Comparison of ENCODE assay signal across 9 mouse cellular contexts in genomic region chr7:75371991-75372390, GRCm38 (mm10).
DNase-seq lines count a peak whose midpoint lies in the region; ATAC-seq and TF ChIP-seq lines count a peak whose summit lies in the region.
"Had no signal": no experiment of that assay in that cellular context is flagged by ENCODE, and none has a peak within 500 bp of the region (broad histone marks: within the 10 kb centered on the region; RNA-seq: fewer than 3 reads in every experiment).

No protein-coding gene starts in this region.

- no peak overlapping the region for H3ac ChIP-seq in C2C12 (ENCODE audit: control insufficient read depth, insufficient read length, low read depth)

- no peaks in the 10 kb centered on the region for H3K79me2 ChIP-seq in C2C12 (ENCODE audit: control insufficient read depth, insufficient read depth)

- no peaks in the 10 kb centered on the region for H3K4me1 ChIP-seq in embryonic facial prominence, embryonic 14.5 days (ENCODE audit: control insufficient read depth, insufficient read depth, low read length)
- peaks cover 10% of the 10 kb centered on the region; the same call in 1 of the 2 replicates for H3K4me1 ChIP-seq in embryonic facial prominence, embryonic 10.5 days
- 0 out of 2 replicates have a peak, but pooled peaks cover 4% of the 10 kb centered on the region for H3K4me1 ChIP-seq in forebrain, embryonic 16.5 days (replicated peaks; ENCODE audit: control insufficient read depth, insufficient read depth, low read length)
- H3K4me1 ChIP-seq: midbrain, embryonic 12.5 days had no signal

- H3K36me3 ChIP-seq in embryonic facial prominence, embryonic 14.5 days (ENCODE audit: control insufficient read depth, insufficient read depth, low read length) = no peaks in the 10 kb centered on the region
- H3K36me3 ChIP-seq in embryonic facial prominence, embryonic 10.5 days (replicated peaks) = no peaks in the 10 kb centered on the region
- no peaks in the 10 kb centered on the region for H3K36me3 ChIP-seq in C2C12 (ENCODE audit: control insufficient read depth, insufficient read depth)
- H3K36me3 ChIP-seq in forebrain, embryonic 16.5 days (ENCODE audit: control insufficient read depth, insufficient read depth) = no peaks in the 10 kb centered on the region
- H3K36me3 ChIP-seq: midbrain, embryonic 12.5 days had no signal

- intact Hi-C loops in heart, postnatal 25 days (cut with DNase I) = loop anchor here (1.0 to 10.0 kb wide), 4 partner anchors 85 to 510 kb away; partner anchors contain the start of gene Akap13

- no peaks in the 10 kb centered on the region for H3K9me3 ChIP-seq in embryonic facial prominence, embryonic 14.5 days (ENCODE audit: control insufficient read depth, low read length)
- no peaks in the 10 kb centered on the region for H3K9me3 ChIP-seq in embryonic facial prominence, embryonic 10.5 days
- no peaks in the 10 kb centered on the region for H3K9me3 ChIP-seq in forebrain, embryonic 16.5 days (ENCODE audit: control insufficient read depth, low read length)
- H3K9me3 ChIP-seq: midbrain, embryonic 12.5 days had no signal

- H3K27me3 ChIP-seq in embryonic facial prominence, embryonic 14.5 days (replicated peaks; ENCODE audit: control insufficient read depth, insufficient read depth, low read length) = no peaks in the 10 kb centered on the region
- 0 out of 2 replicates have a peak, but pooled peaks cover 4% of the 10 kb centered on the region for H3K27me3 ChIP-seq in embryonic facial prominence, embryonic 10.5 days (replicated peaks; ENCODE audit: low read depth, poor library complexity, severe bottlenecking)
- no peaks in the 10 kb centered on the region for H3K27me3 ChIP-seq in C2C12 (ENCODE audit: control insufficient read depth, insufficient read depth, insufficient read length)
- no peaks in the 10 kb centered on the region for H3K27me3 ChIP-seq in forebrain, embryonic 16.5 days (replicated peaks; ENCODE audit: control insufficient read depth, insufficient read depth, low read length)

- no peak overlapping the region for H3K4me2 ChIP-seq in embryonic facial prominence, embryonic 14.5 days (ENCODE audit: low read depth, low read length)
- no peak overlapping the region for H3K4me2 ChIP-seq in forebrain, embryonic 16.5 days (ENCODE audit: low read length)
- H3K4me2 ChIP-seq: midbrain, embryonic 12.5 days had no signal

- peak; percentile 23; the same call in 1 of the 2 replicates for ATAC-seq in embryonic facial prominence, embryonic 14.5 days (ENCODE audit: low read depth)
- peak; percentile 52 for ATAC-seq in monocyte, adult 5-6 weeks (replicated peaks; ENCODE audit: insufficient number of reproducible peaks, low FRiP score, low TSS enrichment, poor library complexity, severe bottlenecking)
- no peak for ATAC-seq in forebrain, embryonic 16.5 days

- 51% methylated on average over 6 of the region's 6 CpGs for WGBS in embryonic facial prominence, embryonic 14.5 days
- WGBS in embryonic facial prominence, embryonic 10.5 days = 71% methylated on average over 6 of the region's 6 CpGs
- 62% methylated on average over 6 of the region's 6 CpGs for WGBS in forebrain, embryonic 16.5 days

- no peaks in the 10 kb centered on the region for H3K79me3 ChIP-seq in C2C12 (ENCODE audit: low read depth)

- no peak overlapping the region for H3K9ac ChIP-seq in embryonic facial prominence, embryonic 14.5 days (ENCODE audit: low read depth, low read length)
- H3K9ac ChIP-seq in forebrain, embryonic 16.5 days (replicated peaks; ENCODE audit: low read depth, low read length) = no peak overlapping the region
- H3K9ac ChIP-seq: midbrain, embryonic 12.5 days had no signal

- no peak overlapping the region for H3K4me3 ChIP-seq in embryonic facial prominence, embryonic 14.5 days (ENCODE audit: low read depth, low read length)
- no peak overlapping the region for H3K4me3 ChIP-seq in embryonic facial prominence, embryonic 10.5 days
- H3K4me3 ChIP-seq in C2C12 (ENCODE audit: insufficient read depth, poor library complexity, severe bottlenecking) = no peak overlapping the region
- no peak overlapping the region for H3K4me3 ChIP-seq in forebrain, embryonic 16.5 days (replicated peaks; ENCODE audit: low read length)
- H3K4me3 ChIP-seq: midbrain, embryonic 12.5 days had no signal

- DNase-seq in embryonic facial prominence, embryonic 14.5 days (ENCODE audit: low spot score) = peak; percentile 65
- DNase-seq in embryonic facial prominence, embryonic 10.5 days (ENCODE audit: low spot score) = no peak
- DNase-seq in heart, postnatal 25 days (ENCODE audit: low spot score) = peak; percentile 7
- no peak for DNase-seq in embryo, embryonic 9.5 days (ENCODE audit: extremely low spot score)
- DNase-seq in ovary, postnatal 14 days (ENCODE audit: low spot score) = no peak

- TF ChIP-seq CTCF in C2C12 (IDR thresholded peaks at IDR 0.05; ENCODE audit: control insufficient read depth, insufficient read depth, insufficient read length) = no peak

- no peak overlapping the region for H3K27ac ChIP-seq in embryonic facial prominence, embryonic 14.5 days (replicated peaks; ENCODE audit: low read depth, low read length)
- no peak overlapping the region for H3K27ac ChIP-seq in embryonic facial prominence, embryonic 10.5 days (replicated peaks)
- no peak overlapping the region for H3K27ac ChIP-seq in forebrain, embryonic 16.5 days (ENCODE audit: low read length)
- H3K27ac ChIP-seq: midbrain, embryonic 12.5 days had no signal

TF ChIP-seq in C2C12, 6 proteins besides CTCF, POLR2A, EP300 and RAD21:
- no peak for TF ChIP-seq MYOG (IDR thresholded peaks at IDR 0.05; ENCODE audit: control insufficient read depth, extremely low read depth, insufficient read length)
- TF ChIP-seq CEBPB (IDR thresholded peaks at IDR 0.05; ENCODE audit: low read depth) = no peak
- TF ChIP-seq USF1 (IDR thresholded peaks at IDR 0.05; ENCODE audit: low read depth) = peak; percentile 55
- peak; percentile 97 for TF ChIP-seq MYOD1 (IDR thresholded peaks at IDR 0.05; ENCODE audit: control insufficient read depth, insufficient read length, low read depth)
- TF ChIP-seq FOSL1 (IDR thresholded peaks at IDR 0.05; ENCODE audit: insufficient read depth, low read length, poor library complexity, severe bottlenecking) = no peak
- TF ChIP-seq MAX (IDR thresholded peaks at IDR 0.05) = peak; percentile 88

Comparison
In these comparisons a context has a peak if more than half of its experiments do, and no peak if none do; other contexts are left out.
1. DNase-seq: peak in embryonic facial prominence, embryonic 14.5 days (single experiment) and heart, postnatal 25 days (single experiment); none in embryonic facial prominence, embryonic 10.5 days (single experiment), embryo, embryonic 9.5 days (single experiment) and ovary, postnatal 14 days (single experiment).